Mouse (Mus musculus): ENCODE measurements at regions not wholly inside any gene's neighbourhood (a gene's known extent, or its start where the extent isn't known, plus 50 kb on each side); places are given as distances from the start of the nearest gene placed in this dataset.

DNA sequence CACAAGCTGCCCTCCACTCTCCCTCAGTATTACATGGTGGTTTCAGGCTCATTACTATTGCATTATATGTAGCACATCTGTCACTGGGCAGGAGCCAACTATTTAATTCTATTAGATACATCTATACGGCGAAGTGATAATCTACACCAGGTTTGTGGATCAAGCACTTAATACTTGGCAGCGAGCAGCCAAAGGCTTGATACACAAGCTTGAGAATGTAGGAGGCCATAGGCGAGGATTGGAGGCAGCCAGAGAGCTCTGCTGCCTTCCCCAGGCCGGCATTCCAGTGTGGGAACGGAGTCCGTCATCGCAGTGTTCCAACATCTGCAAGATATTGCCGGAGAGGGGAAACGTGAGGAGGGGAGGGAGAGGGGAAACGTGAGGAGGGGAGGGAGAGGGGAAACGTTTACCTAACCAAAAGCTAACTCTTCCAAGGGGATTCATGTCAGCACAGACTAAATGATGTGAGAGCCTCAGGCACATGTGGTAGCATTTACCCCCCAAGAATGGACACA is 109.6 kb upstream of the Habp2 start:
- Histone ChIP-seq H3K36me3 (ENCODE audit: control insufficient read depth, insufficient read depth) (no peaks in the 10 kb centered on the region), H3K27me3 (ENCODE audit: control insufficient read depth, insufficient read depth, low read length) (no peaks in the 10 kb centered on the region), H3K9ac (ENCODE audit: low read length) (no peak overlapping the region), H3K4me3 (ENCODE audit: low read length) (no peak overlapping the region), H3K9me3 (replicated peaks; ENCODE audit: control insufficient read depth, low read length) (0 out of 2 replicates have a peak, but pooled peaks cover 2% of the 10 kb centered on the region), H3K4me2 (ENCODE audit: low read depth, low read length) (peak overlapping the region; percentile 10; the same call in 1 of the 2 replicates), H3K27ac (ENCODE audit: low read length) (no peak overlapping the region), H3K4me1 (ENCODE audit: control insufficient read depth, insufficient read depth, low read length) (no peaks in the 10 kb centered on the region)
- WGBS: 28% methylated on average over 11 of the region's 12 CpGs
- 0 out of 2 replicates have a peak, but pooled peaks have one; percentile 10 for ATAC-seq (replicated peaks; ENCODE audit: extremely low read depth, insufficient read depth, low FRiP score)

DNA sequence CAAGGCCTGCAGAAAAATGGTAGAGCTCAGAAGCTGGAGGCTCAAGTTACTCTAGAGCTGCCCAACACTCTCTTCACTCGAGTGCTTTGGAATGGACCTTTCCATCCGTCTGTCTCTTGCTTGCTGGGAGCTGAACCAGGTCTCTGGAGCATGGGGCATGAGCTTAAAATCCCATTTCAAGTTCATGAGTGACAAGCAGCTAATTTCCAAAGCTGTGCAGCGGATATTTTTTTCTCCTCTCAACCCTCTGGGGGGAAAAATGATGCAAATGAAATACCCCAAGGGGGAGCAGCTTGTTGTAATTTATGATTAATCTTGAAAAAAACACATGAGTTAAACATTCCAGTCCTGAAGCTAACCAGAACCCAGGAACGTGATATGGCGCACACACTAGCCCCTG is 101.2 kb upstream of the Habp2 start:
- Histone ChIP-seq H3K4me1 (ENCODE audit: control insufficient read depth, insufficient read depth, low read length) (no peaks in the 10 kb centered on the region), H3K9ac (ENCODE audit: low read length) (no peak overlapping the region), H3K9me3 (replicated peaks; ENCODE audit: control insufficient read depth, low read length) (peaks cover 17% of the 10 kb centered on the region), H3K27me3 (ENCODE audit: control insufficient read depth, insufficient read depth, low read length) (no peaks in the 10 kb centered on the region), H3K4me2 (ENCODE audit: low read depth, low read length) (no peak overlapping the region), H3K27ac (ENCODE audit: low read length) (no peak overlapping the region), H3K36me3 (ENCODE audit: control insufficient read depth, insufficient read depth) (no peaks in the 10 kb centered on the region), H3K4me3 (ENCODE audit: low read length) (no peak overlapping the region)
- no peak for ATAC-seq (replicated peaks; ENCODE audit: extremely low read depth, insufficient read depth, low FRiP score)
- 71% methylated on average over 5 of the region's 5 CpGs for WGBS

DNA sequence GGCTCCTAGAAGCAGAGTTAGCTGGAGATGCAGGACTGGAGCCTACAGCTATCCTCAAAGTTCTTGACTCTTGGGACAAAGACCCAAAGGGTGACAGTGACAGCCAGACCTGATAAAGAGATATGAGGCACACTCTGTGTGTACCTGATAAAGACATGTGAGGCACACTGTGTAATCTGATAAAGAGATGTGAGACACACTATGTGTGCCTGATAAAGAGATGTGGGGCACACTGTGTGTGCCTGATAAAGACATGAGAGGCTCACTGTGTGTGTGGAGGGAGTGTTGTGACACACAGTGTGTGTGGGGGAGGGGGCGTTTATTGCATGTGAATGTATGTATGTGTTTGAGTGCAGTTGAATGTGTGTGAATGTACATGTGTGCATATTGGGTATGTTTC is 97.8 kb upstream of the Habp2 start:
- WGBS: 86% methylated on average over 1 of the region's 1 CpGs
- Histone ChIP-seq H3K9ac (ENCODE audit: low read length) (no peak overlapping the region), H3K9me3 (replicated peaks; ENCODE audit: control insufficient read depth, low read length) (peaks cover 4% of the 10 kb centered on the region; the same call in 1 of the 2 replicates), H3K4me2 (ENCODE audit: low read depth, low read length) (no peak overlapping the region), H3K36me3 (ENCODE audit: control insufficient read depth, insufficient read depth) (no peaks in the 10 kb centered on the region), H3K4me1 (ENCODE audit: control insufficient read depth, insufficient read depth, low read length) (no peaks in the 10 kb centered on the region), H3K27me3 (ENCODE audit: control insufficient read depth, insufficient read depth, low read length) (no peaks in the 10 kb centered on the region), H3K27ac (ENCODE audit: low read length) (no peak overlapping the region), H3K4me3 (ENCODE audit: low read length) (no peak overlapping the region)
- no peak for ATAC-seq (replicated peaks; ENCODE audit: extremely low read depth, insufficient read depth, low FRiP score)

DNA sequence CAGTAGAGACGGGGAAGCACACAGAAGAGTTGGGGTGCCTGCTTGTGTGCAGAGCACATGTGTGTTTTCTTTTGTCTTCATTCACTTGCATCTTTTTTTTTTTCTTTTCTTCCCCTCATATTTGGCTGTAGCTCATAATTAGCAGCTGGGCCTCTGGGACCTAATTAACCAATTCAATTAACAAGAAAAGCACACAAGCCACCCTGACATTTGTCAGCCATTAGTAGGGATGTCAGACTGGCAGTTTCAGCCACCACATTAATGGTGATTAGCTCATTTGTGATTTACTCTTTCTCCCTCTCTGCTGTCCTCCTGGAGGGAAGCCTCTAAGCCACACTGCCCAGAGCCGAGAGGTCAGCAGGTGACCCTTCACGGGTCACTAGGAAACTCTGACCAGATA is 96.7 kb upstream of the Habp2 start:
- H3K4me3 ChIP-seq (ENCODE audit: low read length): no peak overlapping the region
- no peaks in the 10 kb centered on the region for H3K4me1 ChIP-seq (ENCODE audit: control insufficient read depth, insufficient read depth, low read length)
- no peak overlapping the region for H3K4me2 ChIP-seq (ENCODE audit: low read depth, low read length)
- no peak for ATAC-seq (replicated peaks; ENCODE audit: extremely low read depth, insufficient read depth, low FRiP score)
- H3K9me3 ChIP-seq (replicated peaks; ENCODE audit: control insufficient read depth, low read length): no peaks in the 10 kb centered on the region
- 63% methylated on average over 3 of the region's 3 CpGs for WGBS
- no peak overlapping the region for H3K9ac ChIP-seq (ENCODE audit: low read length)
- H3K27ac ChIP-seq (ENCODE audit: low read length): no peak overlapping the region
- no peaks in the 10 kb centered on the region for H3K27me3 ChIP-seq (ENCODE audit: control insufficient read depth, insufficient read depth, low read length)
- H3K36me3 ChIP-seq (ENCODE audit: control insufficient read depth, insufficient read depth): no peaks in the 10 kb centered on the region

DNA sequence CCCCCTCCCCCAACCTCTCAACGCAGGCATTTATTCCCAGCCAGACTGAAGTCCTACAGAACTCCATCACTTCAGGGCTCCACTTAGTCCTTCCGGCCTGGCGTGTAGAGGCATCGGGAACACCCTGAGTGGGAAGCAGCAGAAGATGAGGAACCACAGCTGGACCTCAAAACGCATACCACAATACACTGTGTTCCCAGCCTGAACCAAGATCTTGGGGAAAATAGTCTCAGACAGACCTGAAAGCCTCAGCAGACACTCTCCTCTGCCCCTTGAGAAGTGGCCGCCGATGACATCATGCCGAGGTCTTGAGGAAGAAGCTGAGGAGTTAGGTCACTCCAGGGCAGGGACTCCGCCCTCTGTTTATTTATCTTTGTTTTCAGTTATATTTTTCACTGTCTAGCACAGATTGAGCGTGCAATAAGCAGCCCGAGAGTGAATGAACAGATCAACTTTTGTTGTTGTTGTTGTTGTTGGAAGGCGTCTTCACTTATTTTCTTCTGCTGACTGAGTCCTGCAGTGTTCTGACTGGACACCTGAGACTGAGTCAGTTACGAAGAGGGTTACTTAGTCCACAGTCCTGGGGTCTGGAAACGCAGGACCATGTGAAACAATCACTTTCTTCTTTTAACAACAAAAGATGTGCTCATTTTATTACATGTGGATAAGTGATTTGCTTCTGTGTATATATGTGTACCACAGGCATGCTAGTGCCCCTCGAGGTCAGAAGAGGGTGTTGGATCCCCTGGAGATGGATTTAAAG is 88.3 kb upstream of the Habp2 start:
- no peak overlapping the region for H3K4me3 ChIP-seq (ENCODE audit: low read length)
- 0 out of 2 replicates have a peak, but pooled peaks cover 3% of the 10 kb centered on the region for H3K27me3 ChIP-seq (ENCODE audit: control insufficient read depth, insufficient read depth, low read length)
- ATAC-seq (replicated peaks; ENCODE audit: extremely low read depth, insufficient read depth, low FRiP score): no peak
- 0 out of 2 replicates have a peak overlapping the region, but pooled peaks have one; percentile 16 for H3K27ac ChIP-seq (ENCODE audit: low read length)
- H3K9me3 ChIP-seq (replicated peaks; ENCODE audit: control insufficient read depth, low read length): no peaks in the 10 kb centered on the region
- 69% methylated on average over 15 of the region's 15 CpGs for WGBS
- H3K36me3 ChIP-seq (ENCODE audit: control insufficient read depth, insufficient read depth): no peaks in the 10 kb centered on the region
- H3K9ac ChIP-seq (ENCODE audit: low read length): no peak overlapping the region
- no peak overlapping the region for H3K4me2 ChIP-seq (ENCODE audit: low read depth, low read length)
- H3K4me1 ChIP-seq (ENCODE audit: control insufficient read depth, insufficient read depth, low read length): no peaks in the 10 kb centered on the region

DNA sequence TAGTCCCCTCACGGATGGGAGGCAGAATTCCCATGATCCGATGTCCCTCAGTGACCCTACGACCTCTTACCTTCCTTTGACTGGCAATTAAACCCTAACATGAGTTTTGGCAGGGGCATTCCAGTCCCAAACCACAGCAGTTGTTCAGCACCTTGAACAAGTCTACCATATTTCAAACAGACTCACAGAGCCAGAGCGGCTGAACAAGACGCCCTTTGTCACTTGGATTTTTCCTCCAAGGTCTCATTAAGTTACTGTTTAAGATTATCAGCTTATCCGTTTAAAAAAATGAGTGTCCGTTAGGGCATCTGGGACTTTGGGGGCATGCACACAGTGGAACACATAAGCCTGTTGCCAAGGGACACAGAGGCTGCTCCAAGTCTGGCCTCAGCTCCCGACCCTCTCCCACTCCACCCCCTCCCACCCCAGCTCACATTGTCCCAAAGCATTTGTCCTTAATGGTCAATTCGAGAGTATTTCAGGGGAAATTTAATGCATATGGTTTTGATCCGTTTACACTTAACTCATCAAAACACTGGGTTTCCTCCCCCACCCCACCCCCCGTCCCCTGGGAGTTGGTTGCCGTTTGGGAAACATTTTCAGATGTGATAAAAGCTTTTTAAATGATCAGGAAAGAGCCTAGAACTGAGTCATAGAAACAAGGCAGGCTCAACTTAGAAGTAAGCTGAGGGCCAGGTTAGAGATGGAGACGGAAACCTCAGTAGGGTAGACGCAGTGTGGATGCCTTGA is 87.4 kb upstream of the Habp2 start:
- peak; percentile 69 for ATAC-seq (replicated peaks; ENCODE audit: extremely low read depth, insufficient read depth, low FRiP score)
- 60% methylated on average over 14 of the region's 14 CpGs for WGBS
- H3K27me3 ChIP-seq (ENCODE audit: control insufficient read depth, insufficient read depth, low read length): 0 out of 2 replicates have a peak, but pooled peaks cover 3% of the 10 kb centered on the region
- H3K4me3 ChIP-seq (ENCODE audit: low read length): no peak overlapping the region
- 0 out of 2 replicates have a peak overlapping the region, but pooled peaks have one; percentile 16 for H3K27ac ChIP-seq (ENCODE audit: low read length)
- H3K36me3 ChIP-seq (ENCODE audit: control insufficient read depth, insufficient read depth): no peaks in the 10 kb centered on the region
- H3K4me2 ChIP-seq (ENCODE audit: low read depth, low read length): no peak overlapping the region
- no peak overlapping the region for H3K9ac ChIP-seq (ENCODE audit: low read length)
- no peaks in the 10 kb centered on the region for H3K9me3 ChIP-seq (replicated peaks; ENCODE audit: control insufficient read depth, low read length)
- no peaks in the 10 kb centered on the region for H3K4me1 ChIP-seq (ENCODE audit: control insufficient read depth, insufficient read depth, low read length)

DNA sequence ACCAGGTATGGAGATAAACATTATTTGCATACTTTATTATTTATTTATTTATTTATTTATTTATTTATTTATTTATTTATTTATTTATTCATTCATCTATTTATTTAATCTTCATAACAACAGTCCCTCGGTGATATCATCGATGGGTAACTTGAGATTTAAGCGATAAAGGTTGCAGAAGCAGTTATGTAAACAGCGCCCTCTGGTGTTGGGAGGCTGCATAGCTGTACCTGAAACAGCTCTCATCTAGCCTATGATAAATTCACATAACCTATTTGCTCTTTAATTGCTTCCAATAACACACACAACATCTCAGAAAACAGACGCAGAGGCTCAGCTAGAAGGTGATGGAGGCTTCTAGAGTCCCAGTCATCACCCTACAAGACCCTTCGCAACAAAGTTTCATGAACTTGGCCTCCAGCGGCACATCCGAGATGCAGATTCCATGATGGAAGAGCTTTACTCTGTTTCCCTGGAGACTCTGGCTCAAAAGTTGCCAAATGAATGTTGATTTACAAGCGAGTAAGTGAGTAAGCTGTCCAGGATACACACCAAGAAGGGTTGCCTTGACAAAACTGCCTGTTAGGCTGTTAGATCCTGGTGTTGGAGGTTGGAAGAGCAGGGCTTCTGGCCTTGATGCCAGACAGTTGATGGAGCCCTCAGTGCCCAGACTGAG is 85.8 kb upstream of the Habp2 start:
- ATAC-seq (replicated peaks; ENCODE audit: extremely low read depth, insufficient read depth, low FRiP score): no peak
- Histone ChIP-seq H3K4me1 (ENCODE audit: control insufficient read depth, insufficient read depth, low read length) (no peaks in the 10 kb centered on the region), H3K36me3 (ENCODE audit: control insufficient read depth, insufficient read depth) (no peaks in the 10 kb centered on the region), H3K4me2 (ENCODE audit: low read depth, low read length) (no peak overlapping the region), H3K9me3 (replicated peaks; ENCODE audit: control insufficient read depth, low read length) (no peaks in the 10 kb centered on the region), H3K9ac (ENCODE audit: low read length) (no peak overlapping the region), H3K27ac (ENCODE audit: low read length) (no peak overlapping the region), H3K4me3 (ENCODE audit: low read length) (no peak overlapping the region), H3K27me3 (ENCODE audit: control insufficient read depth, insufficient read depth, low read length) (0 out of 2 replicates have a peak, but pooled peaks cover 3% of the 10 kb centered on the region)
- 77% methylated on average over 9 of the region's 9 CpGs for WGBS

DNA sequence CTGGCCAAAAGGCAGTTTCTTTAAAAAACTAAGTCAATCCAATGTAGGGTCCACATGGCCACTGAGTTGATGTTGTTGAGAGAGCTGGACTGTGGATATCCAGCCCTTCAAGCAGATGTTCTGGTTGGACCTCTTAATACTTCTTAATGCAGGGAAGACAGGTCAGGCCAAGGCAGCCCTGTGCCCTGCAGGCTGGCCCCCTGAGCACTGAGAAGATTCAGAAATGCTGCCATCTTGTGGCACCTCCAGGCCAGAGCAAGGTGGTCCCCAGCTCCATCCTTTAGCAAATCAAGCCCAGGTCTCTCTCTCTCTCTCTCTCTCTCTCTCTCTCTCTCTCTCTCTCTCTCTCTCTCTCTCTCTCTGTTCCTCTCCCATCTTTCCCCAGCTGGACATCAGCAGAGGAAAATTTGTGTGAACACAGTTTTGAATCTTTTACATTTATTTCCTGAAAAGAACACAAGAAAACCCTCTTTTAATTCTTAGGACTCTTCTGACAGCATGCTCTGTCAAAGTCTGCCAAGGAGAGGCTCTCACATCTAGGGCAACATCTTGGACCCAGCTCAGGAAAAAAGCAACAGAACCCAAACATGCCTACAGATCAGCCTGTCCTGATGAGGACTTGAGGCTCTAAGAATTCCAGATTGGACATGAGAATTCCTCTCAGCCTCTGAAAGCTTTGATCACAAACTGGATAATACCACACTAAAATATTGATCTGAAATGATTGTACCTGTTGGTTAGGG is 85.0 kb upstream of the Habp2 start:
- H3K4me1 ChIP-seq (ENCODE audit: control insufficient read depth, insufficient read depth, low read length): no peaks in the 10 kb centered on the region
- no peaks in the 10 kb centered on the region for H3K36me3 ChIP-seq (ENCODE audit: control insufficient read depth, insufficient read depth)
- no peak; the same call in 1 of the 2 replicates for ATAC-seq (replicated peaks; ENCODE audit: extremely low read depth, insufficient read depth, low FRiP score)
- H3K27me3 ChIP-seq (ENCODE audit: control insufficient read depth, insufficient read depth, low read length): 0 out of 2 replicates have a peak, but pooled peaks cover 3% of the 10 kb centered on the region
- no peaks in the 10 kb centered on the region for H3K9me3 ChIP-seq (replicated peaks; ENCODE audit: control insufficient read depth, low read length)
- no peak overlapping the region for H3K9ac ChIP-seq (ENCODE audit: low read length)
- no peak overlapping the region for H3K4me3 ChIP-seq (ENCODE audit: low read length)
- no peak overlapping the region for H3K27ac ChIP-seq (ENCODE audit: low read length)
- H3K4me2 ChIP-seq (ENCODE audit: low read depth, low read length): no peak overlapping the region
